Mouse (Mus musculus) retina, postnatal 1 day (tissue): ENCODE data around the gene Nos1ap.

ENCODE experiments used
- DNase-seq: peaks from one replicate; pipeline ENCODE4 v3.0.0-alpha.2; 2012

Gene Nos1ap

GRCm38 (mm10) chr1:170255560-170255910 lies 334.1 kb downstream of the Nos1ap start:
- DNase-seq: peak; percentile 94

GRCm38 (mm10) chr1:170254893-170255559 lies 334.6 kb downstream of the Nos1ap start:
- no peak for DNase-seq
